Mouse (Mus musculus): Measurements from ENCODE around the gene Trem3. TPM values are rescaled to one million over a fixed set of nuclear protein-coding genes. Genes with fewer than 3 reads are reported as not detected.

The Trem3 gene
- polyA plus RNA-seq (2012; rRNA removed), result 0.05 and 0.06 TPM in 2 replicates

GRCm38 (mm10) chr17:48247221-48247928, at the start of gene Trem3:
Trem3 (plus strand) TSS chr17:48247777.

GRCm38 (mm10) chr17:48232518-48232917, 15.1 kb upstream of the Trem3 start, which contains the start of gene Trem1:
Trem1 (plus strand) TSS chr17:48232768.

GRCm38 (mm10) chr17:48263741-48264362, 16.3 kb downstream of the Trem3 start, which contains the start of gene Treml4:
Treml4 (plus strand) TSS chr17:48264295.

GRCm38 (mm10) chr17:48299203-48299602, 51.6 kb downstream of the Trem3 start, which contains the start of gene Treml2:
Treml2 (plus strand) TSS chr17:48299498.

Other genes starting within 250 kb of the Trem3 start
- gene 1700122O11Rik, start 209.5 kb upstream of the Trem3 start, polyA plus RNA-seq (2012; rRNA removed), result not detected in 2 replicates
- not detected in 2 replicates for gene 1700067P10Rik, start 158.5 kb upstream of the Trem3 start, polyA plus RNA-seq (2012; rRNA removed)
- gene 9830107B12Rik, start 101.5 kb upstream of the Trem3 start, polyA plus RNA-seq (2012; rRNA removed), result 0.02 TPM in 1 of 2 replicates, not detected in the other
- gene A530064D06Rik, start 80.5 kb upstream of the Trem3 start, polyA plus RNA-seq (2012; rRNA removed), result 0.05 TPM in 1 of 2 replicates, not detected in the other
- 0.02 and 0.04 TPM in 2 replicates for gene Trem1, start 15.0 kb upstream of the Trem3 start, polyA plus RNA-seq (2012; rRNA removed)
- gene Treml4, start 16.5 kb downstream of the Trem3 start, polyA plus RNA-seq (2012; rRNA removed), result 0.08 and 0.36 TPM in 2 replicates
- 3.0 and 3.4 TPM in 2 replicates for gene Treml2, start 51.7 kb downstream of the Trem3 start, polyA plus RNA-seq (2012; rRNA removed)
- 0.20 and 0.24 TPM in 2 replicates for gene B430306N03Rik, start 68.4 kb downstream of the Trem3 start, polyA plus RNA-seq (2012; rRNA removed)
- gene Trem2, start 98.6 kb downstream of the Trem3 start, polyA plus RNA-seq (2012; rRNA removed), result 4.6 and 10.6 TPM in 2 replicates
- 3.7 and 5.3 TPM in 2 replicates for gene Treml1, start 112.1 kb downstream of the Trem3 start, polyA plus RNA-seq (2012; rRNA removed)
- 49.9 and 95.5 TPM in 2 replicates for gene Nfya, start 162.1 kb downstream of the Trem3 start, polyA plus RNA-seq (2012; rRNA removed)
- gene Oard1, start 162.2 kb downstream of the Trem3 start, polyA plus RNA-seq (2012; rRNA removed), result 53.7 and 61.8 TPM in 2 replicates
- gene Apobec2, start 185.2 kb downstream of the Trem3 start, polyA plus RNA-seq (2012; rRNA removed), result 1.9 and 5.0 TPM in 2 replicates
- 5.2 and 11.2 TPM in 2 replicates for gene Tspo2, start 203.7 kb downstream of the Trem3 start, polyA plus RNA-seq (2012; rRNA removed)
- gene Unc5cl, start 207.1 kb downstream of the Trem3 start, polyA plus RNA-seq (2012; rRNA removed), result 0.27 and 0.42 TPM in 2 replicates